Mouse (Mus musculus) testis, adult 2 months (tissue): ENCODE results near the gene Sowaha.

Source experiments
- CTCF ChIP-seq: fragments of 200-500 bp; IDR thresholded peaks from 2 replicates; pipeline ENCODE4 v1.5.1; 2012; ENCODE audit warnings: low read depth, mild to moderate bottlenecking, inconsistent platforms, low read length, moderate library complexity; ENCODE audit not compliant: control insufficient read depth, insufficient read depth, insufficient replicate concordance
- POLR2A ChIP-seq: fragments of 200-500 bp; IDR thresholded peaks from 2 replicates; pipeline ENCODE4 v1.6.1; 2012; ENCODE audit warnings: low read depth, mild to moderate bottlenecking, inconsistent platforms, low read length, moderate library complexity; ENCODE audit not compliant: control insufficient read depth

GRCm38 (mm10) chr11:53519207-53520121 is 39.4 kb upstream of the Sowaha start, which contains the start of gene Sept8:
- TF ChIP-seq CTCF (no peak), POLR2A (peak; percentile 9; the same call in 1 of the 2 replicates)
